Mouse (Mus musculus) limb, embryonic 10.5 days (tissue): ENCODE data around the gene Eif2d. TPM values are rescaled to one million over a fixed set of nuclear protein-coding genes. Genes with fewer than 3 reads are reported as not detected.
A peak's percentile ranks its signal among the peaks of the same experiment; 100 is the strongest.

Experiments
- DNase-seq: peaks from one replicate; pipeline ENCODE4 v3.0.0-alpha.2; 2017; ENCODE audit warnings: low spot score
- H3K27ac ChIP-seq: fragments of 300-500 bp; sonication (generic); 2 replicates; pipeline ENCODE4 v1.5.1; 2016; ENCODE audit warnings: mild to moderate bottlenecking
- H3K27me3 ChIP-seq: fragments of 300-500 bp; sonication (generic); 2 replicates; pipeline ENCODE4 v1.6.1; 2016; ENCODE audit warnings: low read depth, mild to moderate bottlenecking; ENCODE audit not compliant: poor library complexity, severe bottlenecking
- H3K36me3 ChIP-seq: fragments of 300-500 bp; sonication (generic); 2 replicates; pipeline ENCODE4 v1.6.1; 2016; ENCODE audit warnings: mild to moderate bottlenecking, moderate library complexity
- H3K4me1 ChIP-seq: fragments of 300-500 bp; sonication (generic); 2 replicates; pipeline ENCODE4 v1.6.1; 2016
- H3K4me3 ChIP-seq: fragments of 300-500 bp; sonication (generic); 2 replicates; pipeline ENCODE4 v1.5.1; 2016; ENCODE audit warnings: mild to moderate bottlenecking, moderate library complexity
- H3K9me3 ChIP-seq: fragments of 300-500 bp; sonication (generic); replicated peaks from 2 replicates; pipeline ENCODE4 v1.6.1; 2016; ENCODE audit warnings: mild to moderate bottlenecking
- WGBS: fragments of 180-500 bp; shearing (Covaris S2); methylation state at CpG from one replicate; pipeline ENCODE4 v1.1.7; 2016; 5-methylcytosine and 5-hydroxymethylcytosine counted together
- polyA plus RNA-seq: library from polyadenylated mRNA; unstranded; fragments of >200 nt; fragmentation: Nextera tagmentation; extraction: Ambion mirVana; gene quantifications from 2 replicates; pipeline ENCODE4 v1.2.1, GENCODE M21; 2016

Eif2d gene
- 73.5 and 76.7 TPM in 2 replicates for polyA plus RNA-seq

DNA sequence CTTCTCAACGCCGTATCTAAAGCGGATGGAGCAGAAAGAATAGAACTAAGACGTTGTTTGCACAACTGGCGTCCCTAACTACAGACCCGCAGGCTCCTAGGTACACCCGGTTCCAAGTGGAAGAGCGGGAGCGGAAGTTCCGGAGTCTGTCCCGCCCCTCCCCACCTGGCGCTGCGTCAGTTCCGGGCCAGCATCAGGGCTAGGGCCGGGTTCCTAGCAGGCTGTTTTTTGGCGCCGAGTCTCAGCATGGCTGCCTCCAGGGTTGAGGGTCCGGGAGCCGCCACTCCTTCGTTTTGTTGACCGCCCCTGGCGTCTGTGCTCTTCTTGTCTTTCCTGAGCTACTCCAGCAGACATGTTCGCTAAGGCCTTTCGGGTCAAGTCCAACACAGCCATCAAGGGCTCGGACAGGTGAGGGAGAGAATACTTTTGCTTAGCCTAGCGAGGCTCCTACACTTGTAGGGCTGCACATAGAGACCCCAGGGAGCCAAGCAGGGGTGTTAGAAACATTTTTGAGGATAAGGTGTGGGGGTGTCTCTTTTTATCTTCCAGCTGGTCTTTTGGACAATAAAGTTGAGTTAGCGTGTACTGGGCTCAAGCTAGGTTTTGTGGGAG lies at the start of gene Eif2d:
TSS of gene Eif2d (plus strand) at position 164 of the 612 bp plus-strand sequence.
- H3K27me3 ChIP-seq, result no peaks in the 10 kb centered on the region
- H3K9me3 ChIP-seq, result no peaks in the 10 kb centered on the region
- H3K4me1 ChIP-seq, result peaks cover 7% of the 10 kb centered on the region
- under 1% methylated on average over 27 of the region's 27 CpGs for WGBS
- peak within 1 kb of the TSS; percentile 76 for H3K4me3 ChIP-seq
- peak within 1 kb of the TSS; percentile 86 for H3K27ac ChIP-seq
- H3K36me3 ChIP-seq, result peaks cover 11% of the 10 kb centered on the region
- DNase-seq, result peak; percentile 95

GRCm38 (mm10) chr1:131103776-131104424 lies 49.1 kb upstream of the Eif2d start:
- H3K9me3 ChIP-seq, result no peaks in the 10 kb centered on the region
- no peak for DNase-seq
- no peak overlapping the region for H3K4me3 ChIP-seq
- no peak overlapping the region for H3K27ac ChIP-seq
- H3K4me1 ChIP-seq, result peaks cover 7% of the 10 kb centered on the region
- H3K36me3 ChIP-seq, result no peaks in the 10 kb centered on the region
- 87% methylated on average over 10 of the region's 10 CpGs for WGBS
- H3K27me3 ChIP-seq, result 0 out of 2 replicates have a peak, but pooled peaks cover 2% of the 10 kb centered on the region

GRCm38 (mm10) chr1:131107575-131108308 lies 45.2 kb upstream of the Eif2d start:
- Histone ChIP-seq H3K9me3 (no peaks in the 10 kb centered on the region), H3K4me1 (peaks cover 7% of the 10 kb centered on the region), H3K36me3 (no peaks in the 10 kb centered on the region), H3K4me3 (no peak overlapping the region), H3K27me3 (no peaks in the 10 kb centered on the region), H3K27ac (peak overlapping the region; percentile 36; the same call in 1 of the 2 replicates)
- DNase-seq, result no peak
- 56% methylated on average over 10 of the region's 10 CpGs for WGBS

- H3K27me3 ChIP-seq, result 0 out of 2 replicates have a peak, but pooled peaks cover 4% of the 10 kb centered on the region
- 74% methylated on average over 12 of the region's 12 CpGs for WGBS
- no peak overlapping the region for H3K4me3 ChIP-seq
- H3K36me3 ChIP-seq, result no peaks in the 10 kb centered on the region
- no peaks in the 10 kb centered on the region for H3K9me3 ChIP-seq
- no peak overlapping the region for H3K27ac ChIP-seq
- DNase-seq, result no peak
- H3K4me1 ChIP-seq, result peaks cover 7% of the 10 kb centered on the region
Measured at GRCm38 (mm10) chr1:131110525-131111106, 42.4 kb upstream of the Eif2d start.

GRCm38 (mm10) chr1:131112576-131112975 lies 40.4 kb upstream of the Eif2d start:
- no peak overlapping the region for H3K27ac ChIP-seq
- DNase-seq, result no peak
- 45% methylated on average over 6 of the region's 6 CpGs for WGBS

GRCm38 (mm10) chr1:131115932-131116331 lies 37.0 kb upstream of the Eif2d start:
- WGBS, result 25% methylated on average over 6 of the region's 6 CpGs
- Histone ChIP-seq H3K36me3 (no peaks in the 10 kb centered on the region), H3K4me3 (no peak overlapping the region), H3K9me3 (no peaks in the 10 kb centered on the region), H3K27ac (no peak overlapping the region), H3K4me1 (no peaks in the 10 kb centered on the region), H3K27me3 (0 out of 2 replicates have a peak, but pooled peaks cover 8% of the 10 kb centered on the region)
- DNase-seq, result peak; percentile 83

More at GRCm38 (mm10) chr1:131112576-131112975, 40.4 kb upstream of the Eif2d start:
- Histone ChIP-seq H3K27me3 (0 out of 2 replicates have a peak, but pooled peaks cover 4% of the 10 kb centered on the region), H3K9me3 (no peaks in the 10 kb centered on the region), H3K36me3 (no peaks in the 10 kb centered on the region), H3K4me1 (peaks cover 6% of the 10 kb centered on the region), H3K4me3 (no peak overlapping the region)

GRCm38 (mm10) chr1:131116430-131117011 lies 36.5 kb upstream of the Eif2d start:
- Histone ChIP-seq H3K27ac (no peak overlapping the region), H3K36me3 (no peaks in the 10 kb centered on the region), H3K4me3 (no peak overlapping the region), H3K9me3 (no peaks in the 10 kb centered on the region), H3K4me1 (no peaks in the 10 kb centered on the region), H3K27me3 (0 out of 2 replicates have a peak, but pooled peaks cover 8% of the 10 kb centered on the region)
- no peak for DNase-seq
- 77% methylated on average over 13 of the region's 13 CpGs for WGBS

- H3K4me3 ChIP-seq, result no peak overlapping the region
- no peaks in the 10 kb centered on the region for H3K4me1 ChIP-seq
- 72% methylated on average over 10 of the region's 10 CpGs for WGBS
- no peak for DNase-seq
- no peaks in the 10 kb centered on the region for H3K9me3 ChIP-seq
- H3K36me3 ChIP-seq, result no peaks in the 10 kb centered on the region
- H3K27me3 ChIP-seq, result 0 out of 2 replicates have a peak, but pooled peaks cover 8% of the 10 kb centered on the region
- no peak overlapping the region for H3K27ac ChIP-seq
Measured at GRCm38 (mm10) chr1:131118530-131118929, 34.5 kb upstream of the Eif2d start.

DNA sequence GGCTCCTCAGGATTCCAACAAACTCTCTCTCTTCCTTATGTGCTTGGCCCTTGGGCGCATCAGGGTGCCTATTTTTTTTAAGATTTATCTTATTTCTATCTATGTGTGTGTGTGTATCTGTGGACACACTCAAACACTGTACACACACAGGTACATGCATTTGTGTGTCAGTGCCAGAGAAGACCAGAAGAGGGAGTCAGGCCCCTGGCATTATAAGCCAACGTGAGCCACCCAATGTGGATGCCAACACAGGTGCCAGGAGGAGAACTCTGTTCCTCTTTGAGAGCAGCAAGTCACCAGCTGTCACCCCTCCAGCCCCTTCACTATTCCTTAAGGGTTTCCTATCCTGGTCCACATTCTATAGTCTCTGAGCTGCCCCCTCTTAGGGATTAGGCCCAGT lies 34.0 kb upstream of the Eif2d start:
- Histone ChIP-seq H3K4me1 (no peaks in the 10 kb centered on the region), H3K36me3 (no peaks in the 10 kb centered on the region), H3K9me3 (no peaks in the 10 kb centered on the region), H3K27ac (no peak overlapping the region), H3K27me3 (0 out of 2 replicates have a peak, but pooled peaks cover 8% of the 10 kb centered on the region), H3K4me3 (no peak overlapping the region)
- no peak for DNase-seq
- 67% methylated on average over 2 of the region's 2 CpGs for WGBS

DNA sequence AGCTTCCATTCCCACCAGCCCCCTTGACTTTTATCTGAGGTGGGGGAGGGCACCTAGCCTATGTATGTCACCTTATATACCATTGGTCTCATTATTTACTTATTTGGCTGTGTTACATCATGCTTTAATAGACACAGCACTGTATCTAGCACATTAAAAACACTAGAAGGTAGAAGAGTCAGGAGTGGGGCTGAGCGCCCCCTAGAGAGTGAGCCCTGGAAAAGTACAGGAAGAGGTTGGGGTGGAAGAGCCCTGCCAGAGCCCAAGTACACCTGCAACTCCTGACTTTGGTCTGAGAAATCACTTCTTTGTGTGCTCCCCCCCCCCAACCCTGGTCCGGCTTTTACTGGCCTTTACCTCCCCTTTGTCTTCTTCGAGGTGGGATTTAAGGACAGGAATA lies 31.0 kb upstream of the Eif2d start:
- H3K27ac ChIP-seq, result no peak overlapping the region
- H3K9me3 ChIP-seq, result no peaks in the 10 kb centered on the region
- 0 out of 2 replicates have a peak, but pooled peaks cover 4% of the 10 kb centered on the region for H3K27me3 ChIP-seq
- WGBS, result 44% methylated on average over 3 of the region's 3 CpGs
- H3K4me1 ChIP-seq, result no peaks in the 10 kb centered on the region
- no peak for DNase-seq
- H3K4me3 ChIP-seq, result no peak overlapping the region
- peaks cover 2% of the 10 kb centered on the region; the same call in 1 of the 2 replicates for H3K36me3 ChIP-seq

GRCm38 (mm10) chr1:131123522-131124265 lies 29.3 kb upstream of the Eif2d start:
- Histone ChIP-seq H3K9me3 (no peaks in the 10 kb centered on the region), H3K4me1 (no peaks in the 10 kb centered on the region), H3K27ac (no peak overlapping the region), H3K27me3 (0 out of 2 replicates have a peak, but pooled peaks cover 4% of the 10 kb centered on the region), H3K36me3 (peaks cover 18% of the 10 kb centered on the region), H3K4me3 (no peak overlapping the region)
- 56% methylated on average over 10 of the region's 10 CpGs for WGBS
- no peak for DNase-seq
